Mouse (Mus musculus) gastrocnemius, postnatal 36 days (tissue): ENCODE results near the gene Atoh8. TPM values are rescaled to one million over a fixed set of nuclear protein-coding genes. Genes with fewer than 3 reads are reported as not detected.
A peak's percentile ranks its signal among the peaks of the same experiment; 100 is the strongest.

Source experiments
- DNase-seq, 2 experiments: peaks; one replicate each; pipeline ENCODE4 v3.0.0; 2022
- intact Hi-C: fragments of 180-260 bp; cut with DNase I; formaldehyde crosslinking; loops from one replicate; pipeline ENCODE4 v1.15.1; 2025
- long read RNA-seq, 2 experiments: library from polyadenylated mRNA; stranded (forward); transcript quantifications; one replicate each; pipeline ENCODE4 v2.0.0; 2021
- total RNA-seq, 2 experiments: library from RNA; stranded (reverse); gene quantifications; 2 replicates each; pipeline ENCODE4 v1.2.3; 2021

Atoh8 gene
- 1 to 10 TPM; 5.2 to 5.7 TPM for total RNA-seq
- long read RNA-seq, experiment 1, partial matches to known transcripts = 2 of 6 reads
- long read RNA-seq, experiment 1, other reads (novel, unspliced or antisense) = 0 of 6 reads
- long read RNA-seq, experiment 2, transcript Atoh8-201 (3 exons, 2,355 nt) = major isoform, 5 of 7 reads
- long read RNA-seq, experiment 2, partial matches to known transcripts = 2 of 7 reads
- long read RNA-seq, experiment 2, other reads (novel, unspliced or antisense) = 0 of 7 reads

DNA sequence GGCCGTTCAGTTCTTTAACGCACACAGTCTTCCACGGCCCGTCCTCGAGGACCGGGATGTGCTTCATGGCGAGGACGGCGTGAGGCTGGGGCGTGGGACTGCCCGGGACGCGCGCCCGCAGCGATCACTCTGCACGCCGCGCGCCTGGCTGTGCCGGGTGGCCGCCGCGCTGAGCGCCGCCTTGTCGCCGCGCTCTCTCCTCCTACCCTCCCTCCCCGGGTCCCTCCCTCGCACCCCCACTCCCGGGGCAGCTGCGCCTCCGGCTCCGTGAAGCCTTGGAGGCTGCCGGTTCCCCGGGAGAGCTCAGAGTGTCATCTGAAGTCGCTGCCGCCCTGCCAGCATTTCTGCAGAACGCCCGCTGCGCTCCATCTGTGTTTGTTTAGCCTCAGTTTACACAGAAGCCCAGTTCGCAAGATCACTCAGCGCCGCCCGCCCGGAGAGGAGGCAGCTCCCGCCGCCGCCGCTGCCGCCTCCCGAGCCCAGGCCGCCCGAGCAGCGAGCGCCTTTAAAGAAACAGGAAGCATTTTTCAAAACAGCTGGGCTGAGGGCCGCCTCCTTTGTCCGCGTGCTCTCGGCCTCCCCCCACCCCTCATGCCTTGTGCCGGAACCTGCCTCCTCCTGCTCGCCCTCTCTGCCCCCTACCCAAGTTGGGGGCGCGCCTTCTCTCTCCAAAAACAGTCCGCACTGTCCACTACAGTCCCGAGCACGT, at the start of gene Atoh8:
Atoh8 (minus strand) TSS at position 480 of the 709 bp plus-strand sequence.
- intact Hi-C loops = no loop called here
- peak; percentile 56 to 61 for DNase-seq

DNA sequence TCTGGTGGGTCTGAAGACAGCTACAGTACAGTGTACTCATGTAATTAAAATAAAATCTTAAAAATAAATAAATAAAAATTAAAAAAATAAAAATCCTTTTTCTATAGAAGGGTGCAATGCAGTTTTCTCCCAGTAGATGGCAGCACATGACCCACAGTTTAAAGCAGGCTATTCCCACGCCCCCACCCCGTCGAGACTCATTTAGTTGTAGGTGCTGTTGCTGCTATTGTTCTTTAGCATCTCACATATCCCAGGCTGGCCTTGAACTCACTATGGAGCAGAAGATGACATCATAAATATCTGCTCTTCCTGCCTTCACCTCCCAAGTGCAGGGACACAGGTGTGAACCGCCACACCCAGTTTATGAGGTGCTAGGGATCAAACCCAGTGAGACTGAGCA, 48.5 kb upstream of the Atoh8 start:
- intact Hi-C loops = loop anchor here (2.0 to 5.0 kb wide), 2 partner anchors 35 to 123 kb away; no protein-coding TSS in a partner anchor
- DNase-seq = no peak

DNA sequence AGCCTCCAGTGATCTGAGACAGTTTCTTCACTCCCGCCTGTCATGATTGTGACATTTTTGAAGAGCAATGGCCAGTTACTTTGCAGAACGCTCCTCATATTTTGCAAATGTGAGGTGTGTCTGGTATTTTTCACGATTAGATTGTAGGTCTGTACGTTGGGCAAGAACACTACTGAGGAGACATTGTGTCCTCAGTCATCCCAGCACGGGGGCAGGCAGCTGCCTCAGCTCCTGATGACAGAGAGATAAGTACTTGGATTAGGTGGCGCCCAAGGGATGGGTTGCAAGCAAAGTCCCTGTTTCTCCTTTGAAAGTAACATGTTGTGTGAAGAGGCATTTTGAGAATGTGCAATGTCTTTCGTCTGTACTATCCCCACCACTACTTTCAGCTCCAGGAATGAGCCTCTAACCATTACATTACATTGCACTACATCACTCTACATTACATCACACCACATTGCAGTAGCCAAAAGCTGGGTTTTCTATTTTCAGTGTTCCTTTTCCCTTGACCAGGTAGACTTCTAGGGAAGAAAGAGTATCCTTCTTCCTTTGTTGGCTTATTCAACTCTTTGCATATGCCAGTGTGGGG, 45.1 kb upstream of the Atoh8 start:
- DNase-seq = no peak
- intact Hi-C loops = loop anchor here (5.0 kb wide), 1 partner anchor 127 kb away; no protein-coding TSS in a partner anchor

DNA sequence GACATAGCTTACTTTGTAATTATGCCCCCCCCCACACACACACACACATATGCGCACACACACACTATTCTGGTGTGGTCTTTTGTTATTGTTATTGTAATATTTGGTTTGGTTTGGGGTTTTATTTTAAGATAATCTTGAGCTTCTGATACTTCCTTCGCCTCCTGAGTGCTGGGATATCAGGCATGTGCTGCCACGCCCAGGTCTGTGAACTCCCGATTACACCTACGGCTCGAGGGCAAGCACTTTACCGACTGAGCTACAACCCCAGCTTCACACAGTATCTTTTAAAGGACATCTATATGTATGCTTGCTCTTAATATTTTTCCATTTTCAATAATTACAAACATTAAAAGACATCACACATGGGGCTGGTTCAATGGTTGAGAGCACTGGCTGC, 44.1 kb upstream of the Atoh8 start:
- no peak for DNase-seq
- intact Hi-C loops = no loop called here

DNA sequence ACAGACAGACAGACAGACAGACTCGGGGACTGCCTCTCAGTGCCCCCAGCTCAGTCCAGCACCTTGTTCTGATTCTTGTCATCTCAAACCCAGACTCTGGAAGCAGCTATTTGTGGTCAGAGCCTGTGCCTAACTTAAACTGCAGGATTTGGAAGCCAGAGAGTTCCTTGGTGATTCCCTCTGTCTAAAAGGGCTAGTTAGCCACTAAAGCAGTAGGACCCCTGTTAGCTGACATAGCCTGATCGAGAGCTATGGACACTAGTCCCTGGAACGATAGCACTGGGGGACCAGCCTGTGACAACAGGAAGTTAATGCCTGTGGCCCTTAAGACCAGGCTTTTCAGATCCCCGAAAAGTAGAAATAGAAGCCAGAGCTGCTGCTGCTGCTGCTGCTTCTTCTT, 43.5 kb upstream of the Atoh8 start:
- intact Hi-C loops = no loop called here
- DNase-seq = no peak

DNA sequence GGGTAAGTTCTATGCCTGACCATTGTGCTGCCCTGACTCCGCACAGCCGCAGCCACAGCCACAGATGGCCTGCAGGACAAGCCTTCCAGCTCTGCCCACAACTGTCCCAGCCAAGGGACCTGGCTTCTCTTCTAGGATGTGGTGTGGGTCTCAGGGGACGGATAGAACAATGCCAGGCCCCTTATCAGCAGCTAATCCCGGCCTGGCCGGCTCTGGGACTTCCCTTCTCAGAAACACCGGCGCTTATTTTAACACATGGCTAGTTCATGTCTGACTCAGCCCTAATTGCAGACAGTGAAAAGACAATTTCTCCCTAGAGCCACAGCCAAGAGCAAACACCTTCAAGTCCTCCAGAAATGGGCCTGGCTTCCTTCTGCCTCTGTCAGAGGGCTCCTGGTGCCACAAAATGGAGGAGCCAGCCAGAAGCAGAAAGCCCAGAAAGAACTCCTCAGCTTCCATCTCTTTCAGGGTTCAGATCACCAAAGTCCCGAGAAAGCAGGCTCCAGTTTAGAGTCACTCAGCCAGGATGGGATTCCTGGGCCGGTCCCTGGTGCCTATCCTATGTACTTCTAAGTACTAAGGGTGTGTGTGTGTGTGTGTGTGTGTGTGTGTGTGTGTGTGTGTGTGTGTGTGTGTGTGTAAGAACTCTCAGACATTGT, 42.3 kb upstream of the Atoh8 start:
- DNase-seq = peak in 1 of 2 experiments; percentile 25
- intact Hi-C loops = no loop called here

DNA sequence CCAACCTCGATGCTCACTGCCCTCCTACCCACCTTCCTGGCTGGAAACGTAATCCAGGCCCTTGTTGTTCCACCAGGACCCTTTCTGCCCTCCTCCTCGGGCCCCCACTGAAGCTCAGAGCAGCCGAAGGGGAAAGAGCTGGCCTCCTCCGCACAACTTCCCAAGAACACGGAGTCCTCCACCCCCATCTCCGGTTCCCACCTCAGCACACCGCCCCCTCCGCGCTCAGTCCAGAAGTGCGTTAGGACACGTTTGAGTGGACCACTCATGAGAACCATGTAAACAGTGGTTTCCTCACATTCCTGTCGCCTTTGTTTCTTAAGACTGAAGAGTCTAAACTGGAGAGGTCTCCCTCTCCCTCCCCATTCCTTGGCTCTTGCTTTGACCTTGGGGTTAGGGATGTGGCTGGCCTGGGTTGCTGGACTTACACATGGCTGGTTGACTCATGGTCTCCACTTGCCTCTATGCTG, 41.6 kb upstream of the Atoh8 start:
- intact Hi-C loops = no loop called here
- DNase-seq = no peak

DNA sequence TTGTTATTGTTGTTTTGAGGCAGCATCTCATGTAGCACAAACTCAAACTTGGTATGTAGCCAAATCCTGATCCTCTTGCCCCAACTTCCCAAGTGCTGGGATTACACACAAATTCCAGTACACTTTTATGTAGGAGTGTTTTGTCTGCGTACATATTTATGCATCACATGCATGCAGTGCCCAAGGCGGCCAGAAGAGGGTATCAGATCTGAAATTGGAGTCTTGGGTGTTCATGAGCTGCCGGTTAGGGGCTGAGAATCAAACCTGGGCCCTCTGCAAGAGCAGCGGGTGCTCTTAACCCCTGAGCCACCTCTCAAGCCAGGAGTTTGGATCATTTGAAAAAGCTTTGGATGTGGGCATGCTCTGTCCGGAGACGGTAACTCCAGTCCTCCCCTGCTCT, 40.8 kb upstream of the Atoh8 start:
- intact Hi-C loops = no loop called here
- DNase-seq = no peak

DNA sequence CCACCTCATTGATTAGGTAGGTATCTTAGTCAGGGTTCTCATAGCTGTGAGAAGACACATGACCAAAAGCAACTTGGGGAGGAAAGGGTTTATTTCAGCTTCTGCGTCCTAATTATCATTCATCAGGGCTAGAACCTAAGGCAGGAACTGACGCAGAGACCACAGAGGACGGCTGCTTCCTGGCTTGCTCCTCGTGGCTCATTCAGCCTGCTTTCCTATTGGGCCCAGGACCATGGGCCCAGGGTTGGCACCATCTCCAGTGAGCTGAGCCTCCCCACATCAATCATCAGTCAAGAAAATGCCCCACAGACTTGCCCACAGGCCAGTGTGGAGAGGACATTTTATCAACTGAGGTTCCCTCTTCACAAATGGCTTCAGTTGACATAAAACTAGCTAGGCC, 40.1 kb upstream of the Atoh8 start:
- no peak for DNase-seq
- intact Hi-C loops = no loop called here

DNA sequence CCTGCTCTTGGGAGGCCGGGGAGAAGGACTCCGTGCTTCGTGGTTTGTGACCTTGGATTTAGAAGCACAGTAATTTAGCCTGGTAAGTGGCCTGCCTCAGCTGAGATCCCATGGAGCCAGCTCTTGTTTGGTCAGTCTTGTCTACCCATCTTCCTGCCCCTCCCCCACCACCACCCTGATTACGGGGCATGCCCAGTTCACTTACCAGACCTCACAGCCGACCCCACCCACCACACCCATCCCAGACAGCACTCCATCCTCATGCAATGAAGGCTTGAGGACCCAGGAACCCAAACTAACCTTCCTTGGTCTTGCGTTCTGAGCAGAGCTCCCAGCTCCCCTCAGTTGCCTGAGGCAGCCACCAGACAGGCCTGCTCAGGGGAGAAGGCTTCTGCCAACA, 37.8 kb upstream of the Atoh8 start:
- no peak for DNase-seq
- intact Hi-C loops = no loop called here

DNA sequence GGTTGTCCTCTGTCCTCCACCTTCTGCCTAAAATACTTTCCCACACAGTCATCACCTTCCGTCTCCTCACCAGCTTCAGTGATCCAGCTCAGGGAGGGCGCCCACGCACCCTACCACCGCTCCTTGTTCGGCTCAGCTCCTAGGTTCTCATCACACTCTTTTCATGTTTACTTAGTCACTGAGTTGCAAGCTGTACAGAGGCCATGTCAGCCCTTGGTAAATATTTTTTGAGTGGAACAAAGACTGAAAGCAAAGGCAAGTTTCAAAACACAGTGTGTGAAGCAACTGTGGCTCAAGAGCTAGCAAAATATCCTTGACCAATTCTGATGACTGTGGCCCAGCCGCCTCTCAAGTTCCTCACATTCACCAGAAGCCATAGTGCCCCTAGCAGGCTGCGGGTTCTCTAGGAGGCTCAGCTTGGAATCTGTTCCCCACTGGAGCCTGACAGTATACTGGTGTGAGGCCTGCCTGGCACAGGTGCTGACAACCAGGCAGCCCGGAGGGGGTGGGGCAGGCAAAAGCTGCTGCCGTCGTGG, 36.9 kb upstream of the Atoh8 start:
- DNase-seq = no peak
- intact Hi-C loops = no loop called here

DNA sequence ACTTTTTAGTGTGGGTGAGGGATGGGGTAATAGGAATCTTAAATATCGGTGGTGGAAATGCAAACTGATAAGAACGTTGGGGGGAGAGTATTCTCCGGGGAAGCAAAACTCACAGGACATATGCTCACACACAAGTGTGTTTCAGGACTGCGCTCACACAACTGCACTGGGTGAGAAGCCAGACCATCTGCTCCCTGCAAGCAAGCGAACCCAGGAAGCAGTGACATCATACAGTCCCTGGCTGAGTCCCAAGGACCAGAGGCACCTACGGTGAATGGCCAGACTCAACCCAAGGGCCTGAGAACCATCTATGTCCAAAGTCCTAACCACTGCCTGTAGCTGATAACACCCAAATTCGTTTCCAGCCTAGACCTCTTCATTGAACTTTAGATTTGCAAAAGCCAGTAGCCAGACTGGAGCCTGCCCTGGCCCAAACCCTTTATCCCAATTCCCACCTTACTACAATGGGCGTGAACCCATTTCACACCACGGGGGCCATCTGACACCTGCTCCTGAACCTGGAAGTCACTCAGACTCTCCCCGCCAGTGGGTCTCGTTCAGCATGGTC, 35.7 kb upstream of the Atoh8 start:
- intact Hi-C loops = no loop called here
- no peak for DNase-seq

DNA sequence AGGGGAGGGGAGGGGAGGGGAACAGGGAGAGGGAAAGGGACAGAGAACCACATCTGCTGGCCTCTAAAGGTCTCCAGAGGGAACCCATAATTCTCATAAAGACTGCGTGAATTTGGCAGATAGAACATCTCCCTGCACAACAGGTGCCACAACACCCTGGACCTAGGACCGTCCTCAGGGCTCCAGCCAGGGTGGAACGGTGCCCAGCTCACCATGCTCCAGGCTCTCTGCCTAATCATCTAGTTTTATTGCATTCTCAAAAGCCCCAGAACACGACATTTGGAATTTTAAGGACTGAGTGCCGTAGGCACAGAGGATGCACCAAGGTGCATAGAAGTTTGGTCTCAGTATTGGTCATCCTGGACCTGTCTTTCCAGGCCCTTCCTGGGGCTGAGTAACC, 34.9 kb upstream of the Atoh8 start:
- intact Hi-C loops = no loop called here
- no peak for DNase-seq

DNA sequence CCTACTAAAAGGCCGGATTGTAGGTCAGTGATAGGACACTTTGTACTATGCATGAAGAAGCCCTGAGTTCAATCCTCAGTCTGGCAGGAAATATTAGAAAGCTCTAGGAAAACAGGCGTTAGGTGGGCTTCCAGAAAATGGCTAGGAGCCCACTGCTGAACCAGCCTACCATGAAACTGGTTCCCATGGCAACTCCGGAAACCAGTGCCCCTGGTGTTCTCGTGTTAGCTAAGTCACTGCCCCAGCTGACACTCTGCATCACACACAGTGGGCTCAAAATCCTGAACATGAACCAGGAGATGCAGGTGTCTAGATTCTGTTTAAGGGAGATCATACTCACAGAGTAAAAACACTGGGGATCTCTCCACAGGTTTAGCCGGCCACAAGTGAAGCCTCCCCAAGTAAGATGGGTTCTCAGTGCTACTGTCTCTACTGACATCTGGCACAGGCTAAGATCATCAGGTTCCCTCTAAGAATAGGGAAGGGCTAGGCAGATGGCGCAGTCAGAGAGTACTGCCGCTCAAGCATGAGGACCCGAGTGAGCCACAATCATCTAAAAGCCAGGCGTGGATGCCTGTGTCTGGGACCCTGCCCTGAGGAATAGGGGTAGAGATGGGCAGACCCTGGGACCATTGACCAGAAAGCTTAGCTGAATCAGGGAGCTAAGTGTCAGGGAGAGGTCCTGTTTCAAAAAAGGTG, 32.9 kb upstream of the Atoh8 start:
- DNase-seq = no peak
- intact Hi-C loops = loop anchor here (10.0 kb wide), 1 partner anchor 173 kb away; the partner anchor contains the start of gene St3gal5

DNA sequence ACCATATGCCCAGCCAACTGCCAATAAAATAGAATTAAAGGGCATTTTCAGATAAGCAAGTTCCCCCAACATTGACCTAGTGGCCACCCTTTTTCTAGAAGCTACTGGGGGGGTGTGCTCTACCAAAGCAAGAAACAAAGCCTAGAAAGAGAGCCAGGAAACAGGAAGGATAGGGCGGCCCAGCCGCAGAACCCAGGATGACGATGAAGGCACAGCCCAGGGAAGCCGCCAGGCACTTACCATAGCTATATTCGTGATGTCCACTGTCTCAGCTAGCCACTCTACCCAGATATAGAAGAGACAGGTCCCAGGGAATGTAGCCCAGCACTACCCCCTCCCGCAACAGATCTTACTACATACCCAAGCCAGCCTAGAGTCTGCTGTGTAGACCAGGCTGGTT, 30.3 kb upstream of the Atoh8 start:
- intact Hi-C loops = loop anchor here (10.0 kb wide), 1 partner anchor 171 kb away; the partner anchor contains the start of gene St3gal5
- DNase-seq = no peak

DNA sequence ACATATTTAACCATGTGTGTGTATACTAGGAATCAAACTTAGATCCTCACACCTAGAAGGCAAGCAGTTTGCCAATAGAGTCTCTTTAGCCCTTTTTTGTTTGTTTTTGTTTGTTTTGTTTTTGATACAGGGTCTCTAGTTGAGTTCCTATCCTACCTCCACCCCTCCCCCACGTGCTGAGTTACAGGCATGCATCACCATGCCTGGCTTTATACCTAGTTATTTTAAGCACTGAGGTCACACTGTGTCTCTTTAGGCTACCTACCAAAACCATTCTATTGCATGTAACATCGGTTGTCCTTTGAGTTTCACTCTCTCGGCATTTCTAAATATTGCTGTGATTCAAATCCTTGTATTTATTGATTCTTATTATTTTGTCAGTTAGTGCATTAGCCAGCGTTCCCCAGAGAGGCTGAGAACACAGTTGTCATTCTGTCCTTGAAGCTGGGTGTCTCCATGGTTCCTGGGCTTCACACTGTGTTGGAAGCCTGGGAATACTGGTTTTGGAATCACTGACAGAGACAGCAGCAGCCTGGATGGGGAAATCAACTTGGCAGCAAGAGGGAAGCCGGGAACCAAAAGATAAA, 28.4 kb upstream of the Atoh8 start:
- DNase-seq = no peak

DNA sequence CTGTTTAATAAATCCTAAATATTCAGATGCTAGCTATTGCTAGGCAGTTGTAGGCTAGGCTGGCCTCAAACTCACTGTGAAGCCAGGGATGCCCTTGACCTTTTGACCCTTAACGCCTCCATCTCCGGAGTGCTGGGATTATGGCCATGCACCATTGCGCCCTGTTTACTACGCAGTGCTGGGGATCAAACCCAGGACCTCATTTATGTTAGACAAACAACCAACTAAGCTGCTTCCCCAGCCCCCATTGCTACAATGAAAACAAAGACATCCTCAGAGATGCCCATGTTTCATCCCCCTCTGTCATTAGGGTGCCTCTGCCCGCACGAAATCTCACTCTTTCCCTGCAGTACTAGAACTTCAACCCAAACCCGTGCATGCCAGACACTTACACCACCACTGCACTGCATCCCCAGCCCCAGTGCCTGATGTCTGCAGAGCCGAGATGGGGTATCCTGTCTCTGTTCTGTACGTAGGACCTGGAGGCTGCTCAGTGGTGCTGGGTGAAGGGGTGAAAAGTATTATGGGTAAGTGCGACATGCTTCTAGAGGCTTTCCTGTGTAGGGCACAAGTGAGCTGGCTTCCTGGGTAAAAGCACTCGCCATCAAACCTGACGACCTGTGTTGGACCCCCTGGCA, 26.4 kb upstream of the Atoh8 start:
- intact Hi-C loops = loop anchor here (1.0 to 10.0 kb wide), 2 partner anchors 75 to 167 kb away; partner anchors contain the start of gene St3gal5
- no peak for DNase-seq

More for the DNA sequence above, 28.4 kb upstream of the Atoh8 start:
- intact Hi-C loops = loop anchor here (10.0 kb wide), 1 partner anchor 169 kb away; the partner anchor contains the start of gene St3gal5

DNA sequence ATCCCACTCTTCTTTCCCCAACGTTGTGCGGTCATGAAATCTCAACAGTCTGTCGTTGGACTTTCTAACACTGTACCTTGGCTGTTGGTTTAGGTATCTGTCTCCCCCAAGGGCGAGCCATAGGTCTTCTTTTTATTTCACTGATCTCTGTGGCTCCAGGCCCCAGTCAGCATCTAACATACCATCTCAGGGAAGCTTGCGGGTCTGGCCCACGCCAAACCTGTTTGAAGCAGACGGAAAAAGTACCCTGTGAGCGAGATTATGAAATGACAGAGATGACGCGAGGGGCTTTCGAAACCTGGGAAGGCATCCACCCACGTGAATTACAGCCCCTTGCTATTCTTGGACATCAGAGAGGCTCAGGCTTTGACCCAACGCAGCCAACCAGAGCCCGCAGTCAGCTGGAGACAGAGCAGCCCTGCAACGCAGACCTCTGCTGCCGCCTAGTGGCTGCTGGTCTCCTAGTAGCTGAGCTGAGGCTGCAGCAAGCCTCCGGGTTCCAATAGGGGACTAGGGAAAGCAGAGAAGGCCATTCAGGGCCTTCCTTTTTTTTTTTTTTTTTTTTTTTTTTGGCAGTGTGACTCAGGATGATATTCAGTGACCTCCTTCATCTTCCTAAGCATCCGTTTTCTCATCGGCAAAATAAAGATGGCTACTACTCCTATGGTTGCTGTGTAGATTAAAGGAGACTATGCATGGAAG, 25.8 kb upstream of the Atoh8 start:
- peak; percentile 86 to 90 for DNase-seq
- intact Hi-C loops = loop anchor here (1.0 to 10.0 kb wide), 2 partner anchors 74 to 166 kb away; partner anchors contain the start of gene St3gal5
